Mouse (Mus musculus) intestine, embryonic 15.5 days (tissue): ENCODE data around the gene Nr4a1. TPM values are rescaled to one million over a fixed set of nuclear protein-coding genes. Genes with fewer than 3 reads are reported as not detected.

Source experiments
- ATAC-seq: fragments of 200-750 bp; cut with Nextera tagmentation; 2 replicates; pipeline ENCODE4 v1.8.0; 2017; ENCODE audit warnings: moderate TSS enrichment, moderate library complexity
- H3K27ac ChIP-seq: fragments of 300-500 bp; sonication (generic); 2 replicates; pipeline ENCODE4 v1.5.1; 2015; ENCODE audit warnings: mild to moderate bottlenecking, inconsistent platforms
- H3K27me3 ChIP-seq: fragments of 300-500 bp; sonication (generic); replicated peaks from 2 replicates; pipeline ENCODE4 v1.6.1; 2015; ENCODE audit warnings: inconsistent platforms
- H3K36me3 ChIP-seq: fragments of 300-500 bp; sonication (generic); 2 replicates; pipeline ENCODE4 v1.6.1; 2015; ENCODE audit warnings: inconsistent platforms
- H3K4me1 ChIP-seq: fragments of 300-500 bp; sonication (generic); replicated peaks from 2 replicates; pipeline ENCODE4 v1.6.1; 2015; ENCODE audit warnings: inconsistent platforms
- H3K4me2 ChIP-seq: fragments of 300-500 bp; sonication (generic); replicated peaks from 2 replicates; pipeline ENCODE4 v1.6.1; 2015; ENCODE audit warnings: mild to moderate bottlenecking, inconsistent platforms
- H3K4me3 ChIP-seq: fragments of 300-500 bp; sonication (generic); replicated peaks from 2 replicates; pipeline ENCODE4 v1.5.1; 2015; ENCODE audit warnings: inconsistent platforms
- H3K9ac ChIP-seq: fragments of 300-500 bp; sonication (generic); 2 replicates; pipeline ENCODE4 v1.6.1; 2015; ENCODE audit warnings: inconsistent platforms
- H3K9me3 ChIP-seq: fragments of 300-500 bp; sonication (generic); 2 replicates; pipeline ENCODE4 v1.6.1; 2016; ENCODE audit warnings: inconsistent platforms
- WGBS: fragments of 180-500 bp; shearing (Covaris S2); methylation state at CpG from one replicate; pipeline ENCODE4 v1.1.7; 2015; 5-methylcytosine and 5-hydroxymethylcytosine counted together
- polyA plus RNA-seq: library from polyadenylated mRNA; unstranded; fragments of >200 nt; fragmentation: Nextera tagmentation; extraction: Ambion mirVana; gene quantifications from 2 replicates; pipeline ENCODE4 v1.2.1, GENCODE M21; 2015

Gene Nr4a1
- polyA plus RNA-seq, 1 experiment from 2014 or later: 7.9 TPM

DNA sequence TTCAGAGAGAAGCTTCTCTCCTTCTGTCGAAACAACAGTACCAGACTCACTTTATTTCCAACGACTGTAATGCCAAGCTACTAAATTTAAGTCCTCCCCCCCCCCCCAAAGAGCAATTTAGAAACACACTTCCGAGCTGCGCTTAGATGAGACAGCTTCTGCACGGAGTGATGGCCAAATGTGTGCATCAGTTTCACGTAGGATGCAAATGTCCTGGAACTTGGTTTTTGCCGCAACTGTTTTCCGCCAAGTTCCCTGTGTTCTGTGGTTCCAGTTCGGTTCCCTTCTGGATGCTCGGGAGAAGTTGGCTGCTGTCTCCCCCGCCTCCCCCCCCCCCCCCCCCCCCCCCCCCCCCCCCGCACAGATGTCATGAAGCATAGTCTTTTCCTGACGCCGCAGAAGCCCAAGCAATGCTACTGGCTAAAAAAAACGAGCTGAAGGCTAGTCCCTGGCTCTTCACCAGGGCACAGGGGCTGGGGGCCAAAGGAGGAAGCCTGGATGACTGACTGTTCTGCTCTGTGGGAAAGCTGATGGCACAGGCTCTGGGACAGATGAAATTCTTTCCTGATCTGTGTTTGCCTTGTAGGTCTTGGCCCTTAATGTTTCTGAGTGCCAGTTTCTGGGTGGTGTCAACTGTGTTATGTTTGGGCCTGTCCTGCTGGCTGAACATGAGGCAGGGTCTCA is 57.2 kb downstream of the Nr4a1 start:
- no peak for ATAC-seq
- no peak overlapping the region for H3K4me3 ChIP-seq
- 50% methylated on average over 12 of the region's 15 CpGs for WGBS

DNA sequence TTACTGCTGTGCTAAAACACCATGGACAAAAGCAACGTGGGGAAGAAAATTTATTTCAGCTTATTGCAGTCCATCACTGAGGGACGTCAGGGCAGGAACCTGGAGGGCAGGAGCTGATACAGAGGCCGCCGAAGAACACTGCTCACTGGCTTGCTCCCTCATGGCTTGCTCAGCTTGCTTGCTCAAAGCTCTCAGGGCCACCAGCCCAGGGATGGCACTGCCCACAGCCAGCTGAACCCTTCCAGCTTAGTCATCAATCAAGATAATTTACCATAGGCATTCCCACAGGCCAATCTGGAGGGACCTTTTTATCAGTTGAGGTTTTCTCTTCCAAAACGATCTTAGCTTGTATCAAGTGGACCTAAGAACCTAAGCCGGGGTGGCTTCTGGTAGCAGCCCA is 57.9 kb downstream of the Nr4a1 start:
- no peak overlapping the region for H3K4me3 ChIP-seq
- H3K27ac ChIP-seq: no peak overlapping the region
- no peaks in the 10 kb centered on the region for H3K27me3 ChIP-seq
- H3K36me3 ChIP-seq: no peaks in the 10 kb centered on the region
- H3K4me2 ChIP-seq: no peak overlapping the region
- no peak for ATAC-seq
- H3K9me3 ChIP-seq: no peaks in the 10 kb centered on the region
- WGBS: 77% methylated on average over 6 of the region's 6 CpGs
- no peak overlapping the region for H3K9ac ChIP-seq
- H3K4me1 ChIP-seq: peaks cover 14% of the 10 kb centered on the region

More for the DNA sequence above, 57.2 kb downstream of the Nr4a1 start:
- H3K4me1 ChIP-seq: peaks cover 14% of the 10 kb centered on the region
- no peak overlapping the region for H3K27ac ChIP-seq
- no peaks in the 10 kb centered on the region for H3K9me3 ChIP-seq
- H3K27me3 ChIP-seq: no peaks in the 10 kb centered on the region
- no peak overlapping the region for H3K4me2 ChIP-seq
- no peak overlapping the region for H3K9ac ChIP-seq
- H3K36me3 ChIP-seq: no peaks in the 10 kb centered on the region

DNA sequence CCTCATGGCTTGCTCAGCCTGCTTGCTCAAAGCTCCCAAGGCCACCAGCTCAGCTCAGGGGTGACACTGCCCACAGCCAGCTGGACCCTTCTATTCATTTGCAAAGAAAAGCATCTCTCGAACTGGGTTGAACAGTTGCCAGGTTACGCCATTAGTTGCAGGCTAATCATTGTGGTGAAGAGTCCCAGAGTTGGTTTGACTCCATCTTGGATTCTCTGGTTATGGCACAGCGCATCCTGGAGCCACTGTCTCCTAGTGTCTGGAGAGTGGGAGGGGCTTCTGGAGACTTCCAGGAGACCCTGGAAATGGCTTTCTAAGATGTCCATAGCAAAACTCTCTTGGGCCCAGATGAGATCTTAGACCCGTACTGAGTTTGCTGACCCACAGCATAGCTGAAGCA is 61.3 kb downstream of the Nr4a1 start:
- Histone ChIP-seq H3K27ac (no peak overlapping the region), H3K27me3 (no peaks in the 10 kb centered on the region), H3K9ac (no peak overlapping the region), H3K4me2 (peak overlapping the region; percentile 65), H3K36me3 (no peaks in the 10 kb centered on the region), H3K4me1 (peaks cover 7% of the 10 kb centered on the region; the same call in 1 of the 2 replicates), H3K9me3 (no peaks in the 10 kb centered on the region), H3K4me3 (no peak overlapping the region)
- ATAC-seq: peak; percentile 8; the same call in 1 of the 2 replicates
- 88% methylated on average over 4 of the region's 4 CpGs for WGBS

DNA sequence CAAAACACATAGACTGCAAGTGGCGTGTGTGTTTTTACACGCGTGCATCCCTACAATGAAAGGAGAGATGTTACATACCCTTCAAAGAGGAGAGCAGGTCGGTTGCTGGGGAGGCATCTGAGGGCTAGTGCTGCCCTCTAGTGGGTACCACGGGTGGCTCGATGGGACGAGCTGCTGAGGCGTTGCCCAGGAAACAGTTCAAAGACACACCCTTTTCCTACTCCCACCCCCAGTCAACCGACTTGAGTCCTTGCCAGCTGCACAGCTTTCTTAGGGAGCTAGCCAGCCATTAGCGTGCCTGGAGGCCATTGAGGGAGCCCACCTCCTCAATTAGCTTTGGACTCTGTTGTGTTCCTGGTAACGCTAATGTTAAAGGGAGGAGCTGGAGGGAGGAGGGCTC is 61.8 kb downstream of the Nr4a1 start:
- Histone ChIP-seq H3K27ac (no peak overlapping the region), H3K36me3 (no peaks in the 10 kb centered on the region), H3K27me3 (no peaks in the 10 kb centered on the region), H3K9me3 (no peaks in the 10 kb centered on the region), H3K4me1 (peaks cover 8% of the 10 kb centered on the region), H3K9ac (no peak overlapping the region), H3K4me2 (peak overlapping the region; percentile 65), H3K4me3 (peak overlapping the region; percentile 31)
- 4% methylated on average over 11 of the region's 11 CpGs for WGBS
- ATAC-seq: peak; percentile 82

DNA sequence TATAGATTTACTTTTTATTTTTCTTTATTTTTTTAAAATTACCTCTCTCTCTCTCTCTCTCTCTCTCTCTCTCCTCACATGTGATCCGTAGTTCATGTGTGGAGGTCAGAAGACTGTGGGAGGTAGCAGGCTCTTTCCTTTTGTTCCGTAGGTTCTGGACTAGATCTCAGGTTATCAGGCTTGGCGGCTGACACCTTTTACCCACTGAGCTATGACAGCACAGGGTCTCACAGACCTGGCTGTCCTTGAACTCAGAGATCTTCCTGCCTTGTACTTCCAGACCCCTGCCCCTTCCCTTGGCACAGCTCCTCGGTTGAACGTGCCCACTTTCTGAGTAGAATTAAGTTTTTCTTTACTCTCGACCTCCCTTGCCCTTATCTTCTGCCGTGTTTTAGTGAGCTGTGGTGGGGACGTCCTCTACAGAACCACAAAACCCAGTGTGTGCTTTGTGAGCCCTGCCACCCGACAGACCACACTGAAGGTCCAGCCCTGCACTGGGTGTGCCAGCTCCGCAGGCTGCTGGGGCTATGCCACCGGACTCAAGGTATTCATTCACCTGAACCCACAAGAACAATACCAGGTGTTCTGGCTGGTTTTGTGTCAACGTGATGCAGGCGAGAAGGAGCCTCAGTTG is 62.3 kb downstream of the Nr4a1 start:
- no peaks in the 10 kb centered on the region for H3K27me3 ChIP-seq
- peak overlapping the region; percentile 31 for H3K4me3 ChIP-seq
- WGBS: 60% methylated on average over 13 of the region's 13 CpGs
- H3K4me1 ChIP-seq: peaks cover 13% of the 10 kb centered on the region
- H3K36me3 ChIP-seq: no peaks in the 10 kb centered on the region
- H3K4me2 ChIP-seq: peak overlapping the region; percentile 65
- no peaks in the 10 kb centered on the region for H3K9me3 ChIP-seq
- no peak for ATAC-seq
- no peak overlapping the region; the same call in 1 of the 2 replicates for H3K9ac ChIP-seq
- no peak overlapping the region for H3K27ac ChIP-seq

DNA sequence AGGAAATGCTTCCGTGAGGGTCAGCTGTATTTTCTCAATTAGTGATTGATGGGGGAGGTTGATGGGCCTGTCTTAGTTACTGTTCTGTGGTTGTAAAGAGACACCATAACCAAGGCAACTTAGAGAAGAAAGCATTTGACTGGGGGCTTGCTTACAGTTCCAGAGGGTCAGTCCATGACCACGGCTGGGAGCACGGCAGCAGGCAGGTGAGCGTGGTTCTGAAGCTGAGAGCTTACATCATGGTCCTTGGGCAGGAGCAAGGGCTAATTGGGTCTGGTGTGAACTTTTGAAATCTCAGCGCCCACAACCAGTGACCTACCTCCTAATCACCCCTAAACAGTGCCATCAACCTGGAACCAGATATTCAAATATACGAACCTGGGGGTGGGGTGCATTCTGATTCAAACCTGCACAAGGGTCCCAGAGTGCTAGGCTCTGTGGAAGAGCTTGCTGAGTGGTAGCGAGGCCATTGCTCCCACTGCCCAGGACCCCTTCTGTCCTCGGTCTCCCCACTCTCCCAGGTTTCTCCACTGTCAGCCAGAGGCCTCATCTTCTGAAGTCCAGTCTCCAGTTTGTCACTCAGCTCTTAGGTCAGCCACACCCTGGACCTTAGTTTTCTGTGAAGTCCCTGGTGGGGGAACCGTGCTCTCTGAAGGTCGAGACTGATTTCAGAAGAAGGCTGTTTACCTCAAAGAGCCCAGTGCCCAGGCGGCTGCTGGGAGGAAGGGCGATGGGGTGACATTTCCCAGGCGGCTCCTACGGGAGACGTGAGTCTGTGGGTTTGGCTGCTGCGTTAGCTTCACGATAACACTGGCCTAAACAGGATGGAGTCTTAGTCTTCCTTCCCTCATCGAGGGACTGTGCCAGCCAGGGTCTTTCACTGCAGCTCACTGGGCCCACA is 63.1 kb downstream of the Nr4a1 start:
- no peak for ATAC-seq
- H3K27me3 ChIP-seq: no peaks in the 10 kb centered on the region
- no peak overlapping the region for H3K27ac ChIP-seq
- H3K9ac ChIP-seq: no peak overlapping the region; the same call in 1 of the 2 replicates
- H3K4me1 ChIP-seq: peaks cover 19% of the 10 kb centered on the region
- no peak overlapping the region; the same call in 1 of the 2 replicates for H3K4me2 ChIP-seq
- no peaks in the 10 kb centered on the region for H3K36me3 ChIP-seq
- no peak overlapping the region for H3K4me3 ChIP-seq
- no peaks in the 10 kb centered on the region for H3K9me3 ChIP-seq
- WGBS: 61% methylated on average over 18 of the region's 18 CpGs

DNA sequence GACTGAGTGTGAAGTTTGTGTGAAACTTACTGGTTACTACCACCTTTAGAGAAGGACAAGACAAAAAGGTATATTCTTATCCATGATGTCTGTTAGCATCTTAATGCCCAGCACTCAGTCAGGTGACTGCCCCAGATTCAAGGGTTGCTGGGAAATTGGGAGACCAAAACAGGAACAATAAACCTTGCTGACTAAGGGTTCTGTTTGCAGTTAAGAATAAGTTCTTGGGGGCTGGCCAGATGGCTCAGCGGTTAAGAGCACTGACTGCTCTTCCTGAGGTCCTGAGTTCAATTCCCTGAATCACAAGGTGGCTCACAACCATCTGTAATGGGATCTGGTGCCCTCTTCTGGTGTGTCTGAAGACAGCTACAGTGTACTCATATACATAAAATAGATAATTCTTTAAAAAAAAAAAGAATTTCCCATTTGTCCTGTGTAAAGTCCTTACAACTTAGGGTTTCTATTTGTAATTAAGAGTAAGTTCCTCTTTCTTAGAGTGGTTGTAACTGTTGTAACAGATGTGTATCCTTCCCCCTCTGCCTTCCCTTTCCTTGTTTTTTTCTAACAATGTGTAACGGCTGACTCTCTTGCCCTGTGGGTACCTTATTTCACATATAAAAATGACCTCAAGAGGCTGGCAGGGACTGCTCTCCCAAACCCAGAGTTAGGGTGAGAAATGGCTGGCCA is 63.9 kb downstream of the Nr4a1 start:
- Histone ChIP-seq H3K4me2 (no peak overlapping the region), H3K36me3 (no peaks in the 10 kb centered on the region), H3K27ac (no peak overlapping the region), H3K27me3 (no peaks in the 10 kb centered on the region), H3K9me3 (no peaks in the 10 kb centered on the region), H3K4me1 (peaks cover 19% of the 10 kb centered on the region), H3K9ac (no peak overlapping the region), H3K4me3 (no peak overlapping the region)
- 73% methylated on average over 2 of the region's 2 CpGs for WGBS
- no peak for ATAC-seq

DNA sequence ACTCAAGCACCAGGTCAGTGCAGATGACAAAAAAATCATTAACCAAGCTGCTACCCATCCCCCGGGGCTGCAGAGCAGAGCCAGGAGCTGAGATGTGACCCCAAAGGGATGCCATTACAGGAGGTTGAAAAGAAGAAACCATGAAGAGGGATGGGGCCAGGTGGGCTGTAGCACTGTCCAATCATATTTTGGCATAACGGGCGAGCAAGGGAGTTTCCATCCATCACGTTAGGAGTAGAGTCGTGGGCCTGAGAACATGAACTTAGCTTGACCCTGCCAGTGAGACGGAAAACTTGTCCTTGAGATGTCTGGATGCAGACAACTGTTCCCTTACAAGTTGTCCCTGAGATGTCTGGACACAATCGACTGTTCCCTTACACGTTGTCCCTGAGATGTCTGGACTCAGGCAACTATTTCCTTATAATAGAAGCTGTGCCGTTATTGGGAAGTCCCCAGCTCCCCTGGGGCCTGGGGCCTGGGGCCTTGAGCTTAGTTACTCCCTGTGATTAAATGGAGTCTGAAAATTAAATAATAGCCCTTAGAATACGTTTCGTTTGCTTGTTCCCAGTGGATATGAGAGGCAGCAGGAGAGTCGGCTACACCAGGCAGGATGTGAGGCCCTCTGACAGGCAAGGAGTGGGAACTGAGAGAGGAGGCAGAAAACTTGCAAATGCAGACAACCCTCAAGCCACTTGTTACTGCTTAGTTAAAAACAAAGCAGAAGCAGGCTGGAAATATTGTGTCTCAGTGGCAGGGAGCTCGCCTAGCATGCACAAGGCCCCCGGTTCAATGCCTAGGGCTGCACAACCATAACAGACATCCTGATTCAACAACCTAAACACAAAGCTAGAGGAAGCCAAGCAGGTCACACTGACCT is 65.1 kb downstream of the Nr4a1 start:
- ATAC-seq: no peak
- WGBS: 46% methylated on average over 14 of the region's 14 CpGs
- Histone ChIP-seq H3K9ac (no peak overlapping the region), H3K36me3 (no peaks in the 10 kb centered on the region), H3K4me2 (no peak overlapping the region), H3K27me3 (no peaks in the 10 kb centered on the region), H3K27ac (no peak overlapping the region), H3K4me3 (no peak overlapping the region), H3K4me1 (peaks cover 19% of the 10 kb centered on the region), H3K9me3 (no peaks in the 10 kb centered on the region)

DNA sequence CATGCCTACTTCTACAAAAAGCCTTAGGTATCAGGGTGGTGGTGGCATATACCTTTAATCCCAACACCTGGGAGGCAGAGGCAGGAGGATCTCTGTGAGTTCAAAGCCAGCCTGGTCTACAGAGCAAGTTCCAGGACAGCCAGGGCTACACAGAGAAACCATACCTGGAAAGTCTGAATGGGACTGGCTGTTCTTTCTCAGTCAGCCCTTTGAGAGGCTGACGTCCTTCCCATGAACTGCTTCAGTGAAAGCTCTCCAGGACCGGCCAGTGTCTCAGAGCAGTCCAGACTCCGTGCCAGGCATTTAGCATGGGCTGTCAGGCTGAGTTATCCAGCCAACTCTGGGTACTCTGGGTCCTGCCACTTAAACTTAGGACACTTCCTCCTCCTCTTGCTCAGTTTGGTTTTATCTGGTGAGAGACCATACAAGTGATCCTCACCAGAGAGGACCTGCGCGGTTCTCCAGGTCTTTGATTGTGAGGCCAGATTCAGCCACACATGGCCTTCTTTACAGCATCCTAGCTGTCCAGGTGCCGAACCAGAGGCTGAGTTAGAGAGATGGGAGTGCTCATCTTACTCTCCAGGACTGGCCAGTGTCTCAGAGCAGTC is 66.0 kb downstream of the Nr4a1 start:
- Histone ChIP-seq H3K9ac (no peak overlapping the region), H3K4me3 (no peak overlapping the region), H3K36me3 (no peaks in the 10 kb centered on the region), H3K27me3 (no peaks in the 10 kb centered on the region), H3K4me2 (no peak overlapping the region), H3K4me1 (peaks cover 19% of the 10 kb centered on the region), H3K9me3 (no peaks in the 10 kb centered on the region), H3K27ac (peak overlapping the region; percentile 40; the same call in 1 of the 2 replicates)
- ATAC-seq: no peak
- WGBS: 75% methylated on average over 6 of the region's 6 CpGs

DNA sequence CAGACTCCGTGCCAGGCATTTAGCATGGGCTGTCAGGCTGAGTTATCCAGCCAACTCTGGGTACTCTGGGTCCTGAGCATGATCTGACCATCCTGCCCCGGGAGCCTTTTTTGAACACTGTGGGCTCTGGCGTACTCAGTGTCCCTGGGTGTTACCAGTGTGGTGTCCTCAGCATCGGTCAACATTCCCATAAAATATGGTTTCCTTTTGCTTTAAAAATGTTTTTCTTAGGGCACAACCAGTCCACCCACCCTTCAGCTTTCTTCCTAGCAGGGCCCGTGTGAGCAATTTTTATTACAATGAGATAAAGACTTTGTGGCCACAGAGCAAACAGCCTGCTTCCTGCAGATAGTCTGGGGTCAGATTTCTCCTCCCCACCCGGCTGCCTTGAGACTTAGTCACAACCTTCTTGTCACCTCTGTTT is 66.6 kb downstream of the Nr4a1 start:
- H3K9ac ChIP-seq: no peak overlapping the region
- H3K27me3 ChIP-seq: no peaks in the 10 kb centered on the region
- H3K36me3 ChIP-seq: no peaks in the 10 kb centered on the region
- no peak overlapping the region for H3K4me3 ChIP-seq
- 29% methylated on average over 6 of the region's 6 CpGs for WGBS
- H3K27ac ChIP-seq: peak overlapping the region; percentile 40; the same call in 1 of the 2 replicates
- no peak overlapping the region for H3K4me2 ChIP-seq
- no peaks in the 10 kb centered on the region for H3K9me3 ChIP-seq
- peak; percentile 64 for ATAC-seq
- peaks cover 19% of the 10 kb centered on the region for H3K4me1 ChIP-seq

DNA sequence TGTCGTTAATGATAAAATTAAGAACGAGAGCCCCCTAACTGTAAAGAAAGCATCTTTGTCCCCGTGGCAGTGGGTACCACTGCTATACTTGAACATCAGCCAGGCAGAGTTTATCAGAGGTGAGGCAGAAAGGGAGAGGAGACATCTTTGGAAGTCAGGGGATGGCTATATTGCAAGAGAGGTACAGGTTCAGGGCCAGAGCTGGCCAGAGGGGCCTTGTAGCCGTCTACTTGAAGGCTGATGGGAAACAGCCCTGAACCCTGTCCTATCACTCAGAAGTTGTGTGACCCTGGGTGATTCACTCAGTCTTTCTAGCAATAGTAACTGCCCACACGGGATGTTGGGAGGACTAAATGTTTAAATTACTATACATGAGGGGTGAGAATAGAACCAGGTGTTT is 67.1 kb downstream of the Nr4a1 start:
- 0 out of 2 replicates have a peak overlapping the region, but pooled peaks have one; percentile 10 for H3K27ac ChIP-seq
- no peak overlapping the region for H3K9ac ChIP-seq
- no peaks in the 10 kb centered on the region for H3K36me3 ChIP-seq

More for the DNA sequence above, 67.1 kb downstream of the Nr4a1 start:
- 31% methylated on average over 5 of the region's 5 CpGs for WGBS
- no peak overlapping the region for H3K4me2 ChIP-seq
- H3K27me3 ChIP-seq: no peaks in the 10 kb centered on the region
- peaks cover 19% of the 10 kb centered on the region for H3K4me1 ChIP-seq
- no peaks in the 10 kb centered on the region for H3K9me3 ChIP-seq
- peak; percentile 5; the same call in 1 of the 2 replicates for ATAC-seq
- no peak overlapping the region for H3K4me3 ChIP-seq
